ENCODE assay signal across 8 mouse cellular contexts in the genomic region with DNA sequence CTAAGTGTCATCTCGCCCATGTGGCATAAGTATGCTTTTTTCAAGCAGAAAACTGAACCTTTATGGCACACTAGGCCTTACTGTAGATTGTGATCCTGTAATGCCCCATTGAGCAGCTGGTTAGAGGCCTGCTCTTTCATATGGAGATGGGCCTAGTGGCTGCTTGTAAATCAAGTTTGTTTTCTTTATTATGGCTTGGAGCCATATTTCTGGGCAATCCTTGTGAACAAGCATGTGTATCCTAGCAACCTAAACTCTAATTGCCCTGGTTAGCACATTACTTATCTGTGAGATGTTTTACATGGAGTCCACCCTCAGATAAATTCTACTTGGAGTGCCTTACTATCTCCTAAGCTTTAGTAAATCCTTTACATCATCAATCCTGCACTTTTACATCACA. TPM values are rescaled to one million over a fixed set of nuclear protein-coding genes. Genes with fewer than 3 reads are reported as not detected.
DNase-seq lines count a peak whose midpoint lies in the region; ATAC-seq and TF ChIP-seq lines count a peak whose summit lies in the region.
"Not testable (repeated sequence)": the region's sequence is repeated elsewhere in the genome, so short reads cannot be mapped to it uniquely, and the experiment has no call there.

No protein-coding gene starts in this region.

- peak overlapping the region; percentile 76 for H3K4me3 ChIP-seq in G1E (ENCODE audit: low read depth, low read length)
- H3K4me3 ChIP-seq in forebrain, embryonic 14.5 days (ENCODE audit: low read depth, low read length), result peak overlapping the region; percentile 62
- H3K4me3 ChIP-seq in hindbrain, embryonic 11.5 days (ENCODE audit: low read depth, low read length), result peak overlapping the region; percentile 74
- H3K4me3 ChIP-seq in kidney, embryonic 16.5 days (ENCODE audit: low read length), result peak overlapping the region; percentile 72
- peak overlapping the region; percentile 41 to 87 for H3K4me3 ChIP-seq in liver, embryonic 14.5 days (ENCODE audit: insufficient read depth in 1 of 2, low read depth in 2 of 2, low read length in 2 of 2)
- H3K4me3 ChIP-seq in midbrain, embryonic 14.5 days (replicated peaks; ENCODE audit: low read depth, low read length), result peak overlapping the region; percentile 71
- peak overlapping the region; percentile 70 for H3K4me3 ChIP-seq in stomach, embryonic 16.5 days (replicated peaks; ENCODE audit: low read length)

- peak overlapping the region; percentile 60 for H3K4me2 ChIP-seq in forebrain, embryonic 14.5 days (ENCODE audit: low read length)
- H3K4me2 ChIP-seq in hindbrain, embryonic 11.5 days (replicated peaks; ENCODE audit: low read depth, low read length), result peak overlapping the region; percentile 60
- H3K4me2 ChIP-seq in kidney, embryonic 16.5 days (replicated peaks; ENCODE audit: low read depth, low read length), result peak overlapping the region; percentile 67
- peak overlapping the region; percentile 78 for H3K4me2 ChIP-seq in liver, embryonic 14.5 days (ENCODE audit: low read depth)
- peak overlapping the region; percentile 69 for H3K4me2 ChIP-seq in midbrain, embryonic 14.5 days (ENCODE audit: low read length)
- peak overlapping the region; percentile 66 for H3K4me2 ChIP-seq in stomach, embryonic 16.5 days (ENCODE audit: low read depth, low read length)

- H3K27ac ChIP-seq in forebrain, embryonic 14.5 days (ENCODE audit: low read depth, low read length), result 0 out of 2 replicates have a peak overlapping the region, but pooled peaks have one; percentile 48
- not testable (repeated sequence) for H3K27ac ChIP-seq in hindbrain, embryonic 11.5 days (ENCODE audit: low read depth, low read length); kidney, embryonic 16.5 days (ENCODE audit: low read length); liver, embryonic 14.5 days; midbrain, embryonic 14.5 days (replicated peaks; ENCODE audit: low read depth, low read length)
- H3K27ac ChIP-seq in stomach, embryonic 16.5 days (ENCODE audit: low read length), result peak overlapping the region; percentile 77; the same call in 1 of the 2 replicates

- TF ChIP-seq CTCF in G1E (IDR thresholded peaks at IDR 0.05; ENCODE audit: low read depth, low read length); liver, embryonic 14.5 days (IDR thresholded peaks at IDR 0.05; ENCODE audit: low read depth): not testable (repeated sequence)

- H3K9ac ChIP-seq in forebrain, embryonic 14.5 days (ENCODE audit: low read length), result peak overlapping the region; percentile 61
- peak overlapping the region; percentile 65; the same call in 1 of the 2 replicates for H3K9ac ChIP-seq in hindbrain, embryonic 11.5 days (ENCODE audit: low read depth, low read length)
- peak overlapping the region; percentile 76 for H3K9ac ChIP-seq in kidney, embryonic 16.5 days (replicated peaks; ENCODE audit: low read length)
- H3K9ac ChIP-seq in liver, embryonic 14.5 days (replicated peaks), result peak overlapping the region; percentile 90
- H3K9ac ChIP-seq in midbrain, embryonic 14.5 days (replicated peaks; ENCODE audit: low read length), result peak overlapping the region; percentile 49
- peak overlapping the region; percentile 72 for H3K9ac ChIP-seq in stomach, embryonic 16.5 days (ENCODE audit: low read length)

- DNase-seq in G1E (ENCODE audit: low spot score); liver, embryonic 14.5 days (ENCODE audit: low read depth in 3 of 3, low spot score in 3 of 3): not testable (repeated sequence)
- peak; percentile 4 for DNase-seq in embryo, embryonic 11 days
- DNase-seq in forebrain, embryonic 14.5 days (ENCODE audit: low spot score), result peak; percentile 66
- DNase-seq in hindbrain, embryonic 11.5 days (ENCODE audit: low spot score), result peak; percentile 9
- DNase-seq in midbrain, embryonic 14.5 days, result peak; percentile 26

- not testable (repeated sequence) for H3K36me3 ChIP-seq in G1E (replicated peaks); forebrain, embryonic 14.5 days (ENCODE audit: control insufficient read depth, insufficient read depth, low read length); hindbrain, embryonic 11.5 days (ENCODE audit: control insufficient read depth, insufficient read depth, low read length); kidney, embryonic 16.5 days (ENCODE audit: insufficient read depth, low read length); liver, embryonic 14.5 days (replicated peaks; ENCODE audit: control insufficient read depth, insufficient read depth, low read depth); midbrain, embryonic 14.5 days (ENCODE audit: control insufficient read depth, insufficient read depth, low read length); stomach, embryonic 16.5 days (ENCODE audit: control insufficient read depth, insufficient read depth, low read length)

- H3K27me3 ChIP-seq in G1E (ENCODE audit: insufficient read depth, low read length); forebrain, embryonic 14.5 days (replicated peaks; ENCODE audit: control insufficient read depth, insufficient read depth, low read length); hindbrain, embryonic 11.5 days (ENCODE audit: control insufficient read depth, insufficient read depth, low read length); kidney, embryonic 16.5 days (ENCODE audit: insufficient read depth, low read length); liver, embryonic 14.5 days (ENCODE audit: control insufficient read depth, insufficient read depth, low read length); midbrain, embryonic 14.5 days (ENCODE audit: control insufficient read depth, insufficient read depth, low read length); stomach, embryonic 16.5 days (ENCODE audit: control insufficient read depth, insufficient read depth, low read length): not testable (repeated sequence)

- not testable (repeated sequence) for H3K4me1 ChIP-seq in G1E (ENCODE audit: insufficient read depth, low read depth, low read length); forebrain, embryonic 14.5 days (ENCODE audit: control insufficient read depth, insufficient read depth, low read length); hindbrain, embryonic 11.5 days (replicated peaks; ENCODE audit: control insufficient read depth, insufficient read depth, low read length); kidney, embryonic 16.5 days (ENCODE audit: insufficient read depth, low read length); liver, embryonic 14.5 days (replicated peaks; ENCODE audit: control insufficient read depth in 2 of 2, insufficient read depth in 2 of 2, low read length in 1 of 2); midbrain, embryonic 14.5 days (ENCODE audit: control insufficient read depth, insufficient read depth, low read length); stomach, embryonic 16.5 days (ENCODE audit: control insufficient read depth, insufficient read depth, low read length)

- not testable (repeated sequence) for H3K9me3 ChIP-seq in G1E (replicated peaks); forebrain, embryonic 14.5 days (replicated peaks; ENCODE audit: control insufficient read depth, low read length); hindbrain, embryonic 11.5 days (ENCODE audit: control insufficient read depth, low read length); kidney, embryonic 16.5 days (ENCODE audit: low read length); liver, embryonic 14.5 days (ENCODE audit: control insufficient read depth, low read length); midbrain, embryonic 14.5 days (ENCODE audit: control insufficient read depth, low read length); stomach, embryonic 16.5 days (replicated peaks; ENCODE audit: control insufficient read depth, low read length)

- ATAC-seq in G1E (ENCODE audit: extremely low read depth, insufficient number of reproducible peaks, low FRiP score, poor library complexity, severe bottlenecking); forebrain, embryonic 14.5 days; hindbrain, embryonic 11.5 days (ENCODE audit: low FRiP score); kidney, embryonic 16.5 days (ENCODE audit: low FRiP score, low TSS enrichment); liver, embryonic 14.5 days (ENCODE audit: insufficient read depth); midbrain, embryonic 14.5 days (ENCODE audit: low FRiP score, low TSS enrichment); stomach, embryonic 16.5 days (ENCODE audit: insufficient read depth, low FRiP score): not testable (repeated sequence)

- WGBS in forebrain, embryonic 14.5 days, result 52% methylated on average over 1 of the region's 1 CpGs
- WGBS in hindbrain, embryonic 11.5 days, result 77% methylated on average over 1 of the region's 1 CpGs
- WGBS in kidney, embryonic 16.5 days, result 81% methylated on average over 1 of the region's 1 CpGs
- 41% methylated on average over 1 of the region's 1 CpGs for WGBS in liver, embryonic 14.5 days (ENCODE audit: insufficient replicate concordance)
- 83% methylated on average over 1 of the region's 1 CpGs for WGBS in midbrain, embryonic 14.5 days
- 92% methylated on average over 1 of the region's 1 CpGs for WGBS in stomach, embryonic 16.5 days

- TF ChIP-seq EP300 in liver, embryonic 14.5 days (IDR thresholded peaks at IDR 0.05; ENCODE audit: low read depth), result not testable (repeated sequence)

RNA-seq across cellular contexts. Expression of gene A630089N07Rik, which starts 1.1 kb away (rescaled TPM):
- total RNA-seq in G1E (2014; fragmentation: Nextera tagmentation), result 45.8 and 50.7 TPM in 2 replicates
- 18.2 and 23.0 TPM in 2 replicates for total RNA-seq in G1E (2017)
- polyA plus RNA-seq in G1E (2012), result 0.31 and 0.60 TPM in 2 replicates
- polyA plus RNA-seq in forebrain, embryonic 14.5 days (2014; fragmentation: Nextera tagmentation; extraction: Ambion mirVana), result 12.6 and 14.4 TPM in 2 replicates
- polyA plus RNA-seq in hindbrain, embryonic 11.5 days (2014; fragmentation: Nextera tagmentation; extraction: Ambion mirVana), result 24.6 and 26.7 TPM in 2 replicates
- polyA plus RNA-seq in kidney, embryonic 16.5 days (2015; fragmentation: Nextera tagmentation; extraction: Ambion mirVana), result 19.9 and 24.9 TPM in 2 replicates
- polyA plus RNA-seq in liver, embryonic 14.5 days (2012; rRNA removed), result 2.4 and 4.5 TPM in 2 replicates
- polyA plus RNA-seq in liver, embryonic 14.5 days (2014; fragmentation: Nextera tagmentation; extraction: Ambion mirVana), result 7.8 and 8.2 TPM in 2 replicates
- polyA plus RNA-seq in midbrain, embryonic 14.5 days (2014; fragmentation: Nextera tagmentation; extraction: Ambion mirVana), result 13.5 and 13.9 TPM in 2 replicates
- polyA plus RNA-seq in stomach, embryonic 16.5 days (2015; fragmentation: Nextera tagmentation; extraction: Ambion mirVana), result 15.7 and 16.5 TPM in 2 replicates
